ENCODE assay signal across 8 mouse cellular contexts in the genomic region with DNA sequence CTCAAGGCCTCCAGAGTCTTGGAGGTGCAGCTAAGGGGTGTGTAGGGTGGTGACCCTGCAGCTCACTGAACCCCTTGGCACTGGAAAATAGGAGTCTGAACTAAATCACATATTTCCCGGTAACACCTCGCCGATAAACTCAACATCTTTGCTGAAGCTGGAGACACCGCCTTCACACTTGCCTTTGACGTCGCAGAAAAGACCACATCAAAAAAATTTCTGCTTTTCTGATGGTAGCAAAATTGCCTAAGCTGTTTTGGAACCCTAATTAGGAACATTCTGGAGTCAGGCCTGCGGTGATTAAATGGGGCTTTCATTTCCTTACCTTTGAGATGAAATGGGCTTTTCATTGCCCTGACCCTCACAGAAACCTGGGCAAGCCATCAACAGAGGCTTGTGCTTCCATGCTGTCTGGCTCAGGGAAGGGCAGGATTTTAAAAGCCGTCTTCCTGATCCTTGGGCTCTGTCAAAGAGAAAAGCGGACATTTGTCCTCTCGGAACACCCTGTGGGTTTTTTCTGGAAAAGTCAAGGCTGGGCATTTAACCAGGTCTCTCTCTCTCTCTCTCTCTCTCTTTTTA.
DNase-seq lines count a peak whose midpoint lies in the region; ATAC-seq lines count a peak whose summit lies in the region.
"Had no signal": no experiment of that assay in that cellular context is flagged by ENCODE, and none has a peak within 500 bp of the region (broad histone marks: within the 10 kb centered on the region; RNA-seq: fewer than 3 reads in every experiment).

No protein-coding gene starts in this region.

- H3K27ac ChIP-seq in hindbrain, embryonic 10.5 days: peak overlapping the region; percentile 53
- H3K27ac ChIP-seq in hindbrain, embryonic 16.5 days (ENCODE audit: low read depth, low read length): no peak overlapping the region
- peak overlapping the region; percentile 54 for H3K27ac ChIP-seq in neural tube, embryonic 13.5 days (replicated peaks)
- H3K27ac ChIP-seq in limb, embryonic 10.5 days: peak overlapping the region; percentile 86
- H3K27ac ChIP-seq: midbrain, embryonic 10.5 days had no signal

- no peak overlapping the region for H3K4me2 ChIP-seq in hindbrain, embryonic 16.5 days (ENCODE audit: low read length)
- H3K4me2 ChIP-seq in neural tube, embryonic 13.5 days: no peak overlapping the region

- WGBS in hindbrain, embryonic 10.5 days: 79% methylated on average over 10 of the region's 10 CpGs
- 84% methylated on average over 10 of the region's 10 CpGs for WGBS in hindbrain, embryonic 16.5 days
- WGBS in neural tube, embryonic 13.5 days: 76% methylated on average over 10 of the region's 10 CpGs
- WGBS in limb, embryonic 10.5 days: 36% methylated on average over 10 of the region's 10 CpGs

- H3K36me3 ChIP-seq in hindbrain, embryonic 10.5 days: peaks cover 11% of the 10 kb centered on the region
- H3K36me3 ChIP-seq in hindbrain, embryonic 16.5 days (ENCODE audit: control insufficient read depth, insufficient read depth, low read length): no peaks in the 10 kb centered on the region
- 0 out of 2 replicates have a peak, but pooled peaks cover 8% of the 10 kb centered on the region for H3K36me3 ChIP-seq in neural tube, embryonic 13.5 days
- peaks cover 45% of the 10 kb centered on the region for H3K36me3 ChIP-seq in limb, embryonic 10.5 days

- H3K9me3 ChIP-seq in hindbrain, embryonic 10.5 days: no peaks in the 10 kb centered on the region
- H3K9me3 ChIP-seq in hindbrain, embryonic 16.5 days (ENCODE audit: control insufficient read depth, low read length): no peaks in the 10 kb centered on the region
- H3K9me3 ChIP-seq in neural tube, embryonic 13.5 days: no peaks in the 10 kb centered on the region
- H3K9me3 ChIP-seq in limb, embryonic 10.5 days (replicated peaks): no peaks in the 10 kb centered on the region
- H3K9me3 ChIP-seq: midbrain, embryonic 10.5 days had no signal

- DNase-seq in hindbrain, embryonic 10.5 days (ENCODE audit: low spot score): no peak
- no peak for DNase-seq in neural tube, embryonic 10.5 days (ENCODE audit: extremely low spot score, low spot score)
- DNase-seq in limb, embryonic 10.5 days (ENCODE audit: low spot score): peak; percentile 42
- DNase-seq in B cell, adult 2 months: no peak

- H3K27me3 ChIP-seq in hindbrain, embryonic 10.5 days (ENCODE audit: insufficient read depth, poor library complexity, severe bottlenecking): no peaks in the 10 kb centered on the region
- H3K27me3 ChIP-seq in hindbrain, embryonic 16.5 days (replicated peaks; ENCODE audit: control insufficient read depth, insufficient read depth, low read length): no peaks in the 10 kb centered on the region
- no peaks in the 10 kb centered on the region for H3K27me3 ChIP-seq in neural tube, embryonic 13.5 days
- no peaks in the 10 kb centered on the region for H3K27me3 ChIP-seq in limb, embryonic 10.5 days (ENCODE audit: low read depth, poor library complexity, severe bottlenecking)

- peaks cover 73% of the 10 kb centered on the region for H3K4me1 ChIP-seq in hindbrain, embryonic 10.5 days (replicated peaks)
- peaks cover 16% of the 10 kb centered on the region for H3K4me1 ChIP-seq in hindbrain, embryonic 16.5 days (ENCODE audit: control insufficient read depth, insufficient read depth, low read depth, low read length)
- H3K4me1 ChIP-seq in neural tube, embryonic 13.5 days (replicated peaks): peaks cover 46% of the 10 kb centered on the region
- H3K4me1 ChIP-seq in limb, embryonic 10.5 days: peaks cover 98% of the 10 kb centered on the region

- ATAC-seq in hindbrain, embryonic 16.5 days: no peak
- no peak for ATAC-seq in neural tube, embryonic 13.5 days (ENCODE audit: low read depth)
- ATAC-seq in cerebellum, adult (ENCODE audit: insufficient number of reproducible peaks, low FRiP score, low TSS enrichment): no peak

- no peak overlapping the region for H3K9ac ChIP-seq in hindbrain, embryonic 16.5 days (ENCODE audit: low read depth, low read length)
- H3K9ac ChIP-seq in neural tube, embryonic 13.5 days: no peak overlapping the region

- no peak overlapping the region for H3K4me3 ChIP-seq in hindbrain, embryonic 10.5 days
- H3K4me3 ChIP-seq in hindbrain, embryonic 16.5 days (ENCODE audit: low read length): no peak overlapping the region
- no peak overlapping the region for H3K4me3 ChIP-seq in neural tube, embryonic 13.5 days
- H3K4me3 ChIP-seq in limb, embryonic 10.5 days: peak overlapping the region; percentile 16
- H3K4me3 ChIP-seq: midbrain, embryonic 10.5 days had no signal
